Mouse (Mus musculus): ENCODE measurements at regions not wholly inside any gene's neighbourhood (a gene's known extent, or its start where the extent isn't known, plus 50 kb on each side); places are given as distances from the start of the nearest gene placed in this dataset.

DNA sequence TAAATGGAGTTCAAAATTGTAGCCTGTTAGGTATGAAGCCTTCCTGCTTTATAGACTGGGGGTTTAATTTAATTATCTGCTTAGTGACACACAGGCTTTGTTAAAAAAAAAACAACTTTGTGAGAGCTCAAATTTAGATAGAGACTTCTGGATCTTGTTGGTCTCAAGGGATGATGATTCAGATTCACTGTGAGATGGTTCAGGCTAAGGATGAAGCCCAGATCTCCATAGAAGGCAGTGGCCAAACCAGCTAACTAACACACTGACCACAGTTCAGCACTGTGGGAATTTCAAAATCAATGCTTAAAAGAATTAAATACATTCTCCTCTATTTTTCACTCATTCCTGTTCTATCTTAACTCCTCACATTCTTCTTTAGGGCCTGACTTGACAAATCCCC is 395.7 kb upstream of the Zeb2 start:
- TF ChIP-seq USF1 (IDR thresholded peaks at IDR 0.05; ENCODE audit: low read depth): no peak
- no peak for TF ChIP-seq MAX (IDR thresholded peaks at IDR 0.05; ENCODE audit: low read depth)
- TF ChIP-seq POLR2AphosphoS2 (IDR thresholded peaks at IDR 0.05; ENCODE audit: insufficient read length, low read depth): no peak
